Mouse (Mus musculus): ENCODE results near the gene Ntm. TPM values are rescaled to one million over a fixed set of nuclear protein-coding genes. Genes with fewer than 3 reads are reported as not detected.
A peak's percentile ranks its signal among the peaks of the same experiment; 100 is the strongest.

Ntm gene
- total and polyA plus RNA-seq, 3 experiments, result not detected

GRCm38 (mm10) chr9:29145901-29146300 is 817.0 kb downstream of the Ntm start:
- TF ChIP-seq CHD1 (IDR thresholded peaks at IDR 0.05; ENCODE audit: low read depth, low read length) (no peak), POLR2A (IDR thresholded peaks at IDR 0.05; ENCODE audit: control insufficient read depth in 1 of 2, insufficient read depth in 1 of 2, low read depth in 1 of 2, low read length in 2 of 2, poor library complexity in 1 of 2) (no peak), USF1 (IDR thresholded peaks at IDR 0.05; ENCODE audit: low read depth, low read length) (no peak), NRF1 (IDR thresholded peaks at IDR 0.05; ENCODE audit: insufficient read depth, low read depth, low read length, poor library complexity, severe bottlenecking) (no peak), TBP (IDR thresholded peaks at IDR 0.05; ENCODE audit: low read depth, low read length) (no peak), ZC3H11A (IDR thresholded peaks at IDR 0.05; ENCODE audit: low read depth, low read length) (no peak), ZNF384 (IDR thresholded peaks at IDR 0.05; ENCODE audit: low read depth, low read length) (no peak), ZMIZ1 (IDR thresholded peaks at IDR 0.05; ENCODE audit: low read depth, low read length) (no peak), TCF12 (IDR thresholded peaks at IDR 0.05; ENCODE audit: low read depth, low read length) (no peak), MYC (IDR thresholded peaks at IDR 0.05; ENCODE audit: low read depth, low read length) (no peak), MXI1 (IDR thresholded peaks at IDR 0.05; ENCODE audit: low read depth, low read length) (no peak), JUND (IDR thresholded peaks at IDR 0.05; ENCODE audit: low read depth, low read length) (no peak), MAFK (IDR thresholded peaks at IDR 0.05; ENCODE audit: borderline replicate concordance, low read depth, low read length) (no peak), MEF2A (IDR thresholded peaks at IDR 0.05; ENCODE audit: extremely low read depth, insufficient replicate concordance, low read depth, low read length, poor library complexity, severe bottlenecking) (no peak), MAZ (IDR thresholded peaks at IDR 0.05; ENCODE audit: low read depth, low read length) (no peak), POLR2AphosphoS2 (IDR thresholded peaks at IDR 0.05; ENCODE audit: low read length) (no peak), ELF1 (IDR thresholded peaks at IDR 0.05; ENCODE audit: low read depth, low read length) (no peak), E2F4 (IDR thresholded peaks at IDR 0.05; ENCODE audit: borderline replicate concordance, low read depth, low read length) (no peak), POLR2AphosphoS5 (IDR thresholded peaks at IDR 0.05; ENCODE audit: borderline replicate concordance, low read depth, low read length) (no peak), BHLHE40 (IDR thresholded peaks at IDR 0.05; ENCODE audit: borderline replicate concordance, low read depth, low read length) (no peak)
- DNase-seq (ENCODE audit: low read depth, low spot score), result peak; percentile 39
- no peaks in the 10 kb centered on the region for H3K79me2 ChIP-seq (ENCODE audit: control insufficient read depth, insufficient read depth, low read length, poor library complexity)
- H3K4me3 ChIP-seq (ENCODE audit: control insufficient read depth in 1 of 2, insufficient read depth in 1 of 2, low read depth in 2 of 2, low read length in 2 of 2), result no peak overlapping the region
- H3K4me1 ChIP-seq (ENCODE audit: control insufficient read depth in 1 of 2, insufficient read depth in 2 of 2, low read length in 2 of 2), result no peaks in the 10 kb centered on the region
- H3K27me3 ChIP-seq (ENCODE audit: control insufficient read depth in 1 of 2, insufficient read depth in 2 of 2, low read length in 2 of 2), result no peaks in the 10 kb centered on the region
- no peak overlapping the region for H3K27ac ChIP-seq (ENCODE audit: control insufficient read depth, low read depth, low read length)
- no peak overlapping the region for H3K9ac ChIP-seq (ENCODE audit: control insufficient read depth, low read depth, low read length, poor library complexity, severe bottlenecking)
- H3K36me3 ChIP-seq (ENCODE audit: control insufficient read depth in 1 of 2, insufficient read depth in 2 of 2, low read length in 2 of 2), result no peaks in the 10 kb centered on the region
- no peaks in the 10 kb centered on the region for H3K9me3 ChIP-seq (replicated peaks; ENCODE audit: insufficient read depth, low read length)

GRCm38 (mm10) chr9:29136039-29136438 is 826.9 kb downstream of the Ntm start:
- Histone ChIP-seq H3K27me3 (ENCODE audit: control insufficient read depth in 1 of 2, insufficient read depth in 2 of 2, low read length in 2 of 2) (no peaks in the 10 kb centered on the region), H3K27ac (ENCODE audit: control insufficient read depth, low read depth, low read length) (no peak overlapping the region), H3K79me2 (ENCODE audit: control insufficient read depth, insufficient read depth, low read length, poor library complexity) (no peaks in the 10 kb centered on the region), H3K9me3 (replicated peaks; ENCODE audit: insufficient read depth, low read length) (no peaks in the 10 kb centered on the region), H3K36me3 (ENCODE audit: control insufficient read depth in 1 of 2, insufficient read depth in 2 of 2, low read length in 2 of 2) (no peaks in the 10 kb centered on the region), H3K4me1 (ENCODE audit: control insufficient read depth in 1 of 2, insufficient read depth in 2 of 2, low read length in 2 of 2) (no peaks in the 10 kb centered on the region), H3K9ac (ENCODE audit: control insufficient read depth, low read depth, low read length, poor library complexity, severe bottlenecking) (no peak overlapping the region), H3K4me3 (ENCODE audit: control insufficient read depth in 1 of 2, insufficient read depth in 1 of 2, low read depth in 2 of 2, low read length in 2 of 2) (no peak overlapping the region)
- TF ChIP-seq CTCF (IDR thresholded peaks at IDR 0.05 in 2 of 3, conservative IDR thresholded peaks at IDR 0.05 in 1 of 3; ENCODE audit: control insufficient read depth in 1 of 3, insufficient read depth in 1 of 3, low read depth in 2 of 3, low read length in 3 of 3, poor library complexity in 1 of 3, severe bottlenecking in 1 of 3), result no peak
- no peak for TF ChIP-seq MAZ (IDR thresholded peaks at IDR 0.05; ENCODE audit: low read depth, low read length)
- TF ChIP-seq SMC3 (IDR thresholded peaks at IDR 0.05; ENCODE audit: low read depth, low read length), result no peak
- TF ChIP-seq NRF1 (IDR thresholded peaks at IDR 0.05; ENCODE audit: insufficient read depth, low read depth, low read length, poor library complexity, severe bottlenecking), result no peak
- no peak for TF ChIP-seq MXI1 (IDR thresholded peaks at IDR 0.05; ENCODE audit: low read depth, low read length)
- TF ChIP-seq KAT2A (conservative IDR thresholded peaks at IDR 0.05; ENCODE audit: low read depth, low read length), result no peak
- TF ChIP-seq MYC (IDR thresholded peaks at IDR 0.05; ENCODE audit: low read depth, low read length), result no peak
- no peak for TF ChIP-seq UBTF (IDR thresholded peaks at IDR 0.05; ENCODE audit: borderline replicate concordance, insufficient read depth, low read depth, low read length)
- no peak for TF ChIP-seq EP300 (IDR thresholded peaks at IDR 0.05; ENCODE audit: low read depth in 1 of 2, low read length in 2 of 2)
- TF ChIP-seq CHD2 (IDR thresholded peaks at IDR 0.05; ENCODE audit: low read length), result no peak
- TF ChIP-seq ZKSCAN1 (IDR thresholded peaks at IDR 0.05; ENCODE audit: low read depth, low read length), result no peak
- TF ChIP-seq MAFK (IDR thresholded peaks at IDR 0.05; ENCODE audit: borderline replicate concordance, low read depth, low read length), result no peak
- TF ChIP-seq USF1 (IDR thresholded peaks at IDR 0.05; ENCODE audit: low read depth, low read length), result no peak
- no peak for TF ChIP-seq E2F4 (IDR thresholded peaks at IDR 0.05; ENCODE audit: borderline replicate concordance, low read depth, low read length)
- no peak for TF ChIP-seq GABPA (IDR thresholded peaks at IDR 0.05; ENCODE audit: low read depth, low read length)
- TF ChIP-seq HCFC1 (IDR thresholded peaks at IDR 0.05; ENCODE audit: low read depth, low read length), result no peak
- TF ChIP-seq USF2 (IDR thresholded peaks at IDR 0.05; ENCODE audit: borderline replicate concordance in 1 of 2, insufficient read depth in 1 of 2, low read depth in 1 of 2, low read length in 2 of 2), result no peak
- DNase-seq (ENCODE audit: low read depth, low spot score), result no peak

Data from MEL (cell line).